Mouse (Mus musculus) activated CD4-positive, CD25-positive, alpha-beta regulatory T cell, adult 4 months (primary cell): Measurements from ENCODE around the gene Cited1. TPM values are rescaled to one million over a fixed set of nuclear protein-coding genes. Genes with fewer than 3 reads are reported as not detected.

Source experiments
- ATAC-seq: one replicate; pipeline ENCODE4 v1.8.0; 2017
- polyA plus RNA-seq, 2 experiments: library from polyadenylated mRNA; unstranded; fragments of 100-300 nt; shearing (Covaris generic); gene quantifications; one replicate each; pipeline ENCODE4 v1.2.1; 2017

The Cited1 gene
- under 1 TPM in 1 of 2 experiments, not detected in 1; 0.37 TPM for polyA plus RNA-seq

DNA sequence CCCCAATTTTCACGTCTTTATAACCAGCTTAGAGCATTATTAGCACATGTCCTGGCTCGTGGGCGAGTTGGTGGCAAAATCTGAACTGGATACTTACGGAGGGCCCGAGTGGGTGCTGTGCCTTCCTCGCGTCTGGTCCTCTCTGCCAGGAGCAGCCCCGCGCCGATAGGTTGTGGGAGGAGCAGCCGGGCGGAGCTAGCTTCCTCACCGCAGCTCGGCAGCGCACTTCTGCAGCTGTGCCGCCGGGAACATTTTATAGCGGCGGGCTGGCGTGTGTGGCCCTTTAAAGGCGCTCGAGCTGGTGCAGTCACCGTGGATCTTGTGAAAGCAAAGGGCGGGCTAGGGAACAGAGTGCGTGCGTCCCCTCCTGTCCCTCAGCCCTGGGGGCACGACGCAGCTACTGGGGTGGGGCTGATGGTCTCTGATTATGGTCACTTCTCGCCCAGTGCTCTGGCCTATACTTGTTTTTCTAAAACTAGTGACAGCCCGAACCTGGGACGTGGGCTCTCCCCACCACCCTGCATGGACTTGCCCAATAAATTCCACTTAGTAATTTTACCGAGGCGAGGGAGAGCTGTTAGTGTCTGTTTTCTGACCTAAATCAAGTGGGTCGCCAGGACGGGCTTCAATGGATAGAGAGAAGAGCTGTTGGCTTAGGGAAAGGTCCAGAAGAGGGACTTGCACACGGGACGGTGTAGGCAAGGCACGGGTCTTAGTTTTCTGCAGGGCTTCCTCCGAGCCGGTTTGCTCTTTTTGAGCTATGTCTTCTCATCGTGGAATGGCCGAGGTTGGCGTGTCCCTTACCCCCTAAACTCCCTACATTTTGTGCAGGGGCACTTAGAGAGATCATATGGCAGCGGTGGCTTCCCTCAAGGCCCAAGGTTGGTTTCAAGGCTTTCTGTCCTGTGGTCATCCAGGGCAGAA is at the start of gene Cited1:
TSS of gene Cited1 (minus strand) at position 245 of the 924 bp plus-strand sequence.
- no peak for ATAC-seq

- no peak for ATAC-seq
Measured at GRCm38 (mm10) chrX:102284889-102285288, 32.9 kb upstream of the Cited1 start.

- no peak for ATAC-seq
Measured at GRCm38 (mm10) chrX:102262620-102263345, 10.8 kb upstream of the Cited1 start.

DNA sequence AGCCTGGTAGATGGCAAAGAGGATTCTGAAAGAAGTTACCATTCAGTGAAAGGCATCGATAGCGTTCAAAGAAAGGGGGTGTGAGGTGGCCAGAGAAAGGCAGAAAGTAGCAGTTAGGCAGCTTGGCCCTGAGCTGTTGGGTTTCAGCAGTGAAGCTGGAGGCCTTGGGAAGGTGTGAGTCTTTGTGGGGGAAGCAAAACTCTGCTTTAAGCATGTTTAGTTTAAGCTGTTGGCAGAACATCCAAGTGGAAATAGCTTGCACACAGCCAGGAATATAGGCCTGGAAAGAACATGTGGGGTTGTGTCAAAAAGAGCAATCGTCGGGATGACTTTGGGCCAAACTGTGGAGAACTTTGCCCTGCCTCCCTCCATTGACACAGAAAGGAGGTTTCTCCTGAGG is 7.8 kb upstream of the Cited1 start:
- no peak for ATAC-seq

DNA sequence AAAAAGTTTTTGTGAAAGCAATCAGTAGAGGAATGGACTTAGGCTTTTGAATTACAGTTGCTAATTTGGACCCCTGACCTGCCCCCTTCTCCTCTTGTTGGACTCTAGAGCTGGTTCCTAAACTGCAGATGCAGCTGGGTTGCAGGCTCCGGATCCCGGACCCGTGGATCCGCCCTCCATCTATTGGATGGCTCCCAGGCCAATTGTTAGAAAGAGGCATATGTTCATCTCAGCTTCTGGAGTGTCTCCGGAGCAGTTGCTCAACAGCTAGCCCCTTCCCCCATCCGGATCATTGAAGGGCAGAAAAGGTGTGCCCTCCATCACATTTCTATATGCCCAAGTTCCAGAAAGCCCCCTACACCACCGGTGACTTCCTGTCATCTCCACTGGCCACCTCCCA is 1.9 kb upstream of the Cited1 start:
- ATAC-seq: no peak

DNA sequence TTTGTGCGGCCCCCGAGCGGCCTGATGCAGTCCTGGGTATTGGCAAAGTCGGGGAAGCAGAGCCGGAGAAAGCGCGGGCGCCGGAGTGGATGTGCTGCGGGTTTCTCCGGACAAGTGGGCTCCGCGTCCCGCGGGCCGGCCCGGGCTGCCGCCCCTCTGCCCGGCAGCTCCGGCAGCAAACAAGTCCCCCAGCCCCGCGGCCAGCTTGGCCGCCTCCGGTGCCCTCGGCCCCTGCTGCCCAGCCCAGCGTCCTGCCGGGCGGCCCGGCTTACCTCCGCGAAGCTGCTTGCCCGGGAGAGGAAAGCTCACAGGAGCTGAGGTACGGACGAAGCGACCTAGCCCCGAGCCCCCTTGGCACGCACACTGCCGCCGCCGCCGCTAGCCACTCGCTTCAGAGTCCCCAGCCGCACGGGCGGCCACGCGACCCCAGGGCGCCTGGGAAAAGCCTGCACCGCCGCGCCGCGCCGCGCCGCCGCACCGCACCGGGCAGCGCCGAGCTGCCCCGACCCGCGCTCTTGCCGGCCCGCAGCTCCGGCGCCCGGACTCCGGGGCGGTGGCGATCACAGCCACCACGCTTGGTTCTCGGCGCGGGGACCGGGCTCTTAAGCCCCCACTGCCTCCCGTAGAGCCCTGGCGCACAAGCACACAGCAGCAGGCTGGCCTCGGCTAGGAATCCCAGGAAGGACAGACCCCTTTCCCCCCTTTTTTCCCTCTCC is 602 bp downstream of the Cited1 start:
- no peak for ATAC-seq

DNA sequence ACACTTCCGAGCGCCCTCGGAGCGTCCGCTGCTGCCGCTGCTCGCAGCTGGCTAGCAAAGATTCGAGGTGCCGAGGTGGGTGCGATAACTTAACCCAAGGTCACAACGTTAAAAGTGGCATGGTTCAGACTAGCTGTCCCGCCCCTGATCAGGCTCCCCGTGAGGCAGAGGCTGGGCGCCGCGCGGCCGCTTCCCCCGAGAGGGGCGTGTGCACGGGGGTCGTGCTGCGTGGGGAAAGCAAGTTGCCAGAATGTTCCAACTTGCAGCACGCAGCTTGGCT is 1.1 kb downstream of the Cited1 start:
- ATAC-seq: no peak

GRCm38 (mm10) chrX:102250150-102250890 is 1.7 kb downstream of the Cited1 start:
- no peak for ATAC-seq

- ATAC-seq: no peak
Measured at GRCm38 (mm10) chrX:102244334-102244733, 7.6 kb downstream of the Cited1 start.

GRCm38 (mm10) chrX:102219126-102219525 is 32.9 kb downstream of the Cited1 start:
- peak; percentile 43 for ATAC-seq

DNA sequence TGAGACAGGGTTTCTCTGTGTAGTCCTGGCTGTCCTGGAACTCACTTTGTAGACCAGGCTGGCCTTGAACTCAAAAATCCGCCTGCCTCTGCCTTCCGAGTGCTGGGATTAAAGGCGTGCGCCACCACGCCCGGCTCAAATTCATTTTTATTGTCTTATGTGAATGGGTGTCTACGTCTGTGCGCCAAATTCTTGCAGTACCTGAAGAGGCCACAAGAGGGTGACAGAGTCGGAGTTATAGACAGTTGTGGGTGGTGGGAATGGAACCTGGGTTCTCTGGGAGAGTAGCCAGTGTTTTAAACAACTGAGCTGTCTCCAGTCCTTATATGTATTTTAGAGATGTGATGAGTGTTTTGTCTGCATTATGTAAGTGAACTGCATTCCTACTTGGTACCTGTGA is 36.6 kb downstream of the Cited1 start:
- peak; percentile 43 for ATAC-seq

Other genes starting within 250 kb of the Cited1 start
- gene Rtl5, start 180.9 kb downstream of the Cited1 start, polyA plus RNA-seq: 1 to 10 TPM in 1 of 2 experiments, under 1 TPM in 1; 0.48 to 1.0 TPM
- 10 to 100 TPM; 37.4 to 63.2 TPM for gene Pin4, start 132.7 kb downstream of the Cited1 start, polyA plus RNA-seq
- gene Ercc6l, start 95.1 kb downstream of the Cited1 start, polyA plus RNA-seq: 1 to 10 TPM; 3.1 to 4.9 TPM
- 1,000 to 10,000 TPM; 1,905 to 1,954 TPM for gene Rps4x, start 62.8 kb downstream of the Cited1 start, polyA plus RNA-seq